Mouse (Mus musculus): Measurements from ENCODE around the gene Nr1h3. TPM values are rescaled to one million over a fixed set of nuclear protein-coding genes. Genes with fewer than 3 reads are reported as not detected.
A peak's percentile ranks its signal among the peaks of the same experiment; 100 is the strongest.
"Not testable (repeated sequence)": the region's sequence is repeated elsewhere in the genome, so short reads cannot be mapped to it uniquely, and the experiment has no call there.

Gene Nr1h3
- 11.0 and 14.0 TPM in 2 replicates for polyA plus RNA-seq (2011; ENCODE audit: insufficient read depth, insufficient read length, low replicate concordance, missing spikeins)

- TF ChIP-seq CTCF (IDR thresholded peaks at IDR 0.05; ENCODE audit: control insufficient read depth, insufficient read depth, low read length) (0 out of 2 replicates have a peak, but pooled peaks have one; percentile 2), POLR2A (IDR thresholded peaks at IDR 0.05; ENCODE audit: borderline replicate concordance, control insufficient read depth, low read depth, low read length) (peak; percentile 88; the same call in 1 of the 2 replicates)
- Histone ChIP-seq H3K27ac (ENCODE audit: control insufficient read depth, insufficient read depth, low read depth, low read length, poor library complexity) (peak within 1 kb of the TSS; percentile 48), H3K4me3 (replicated peaks; ENCODE audit: control insufficient read depth, low read depth, low read length) (peak within 1 kb of the TSS; percentile 95), H3K4me1 (ENCODE audit: control insufficient read depth, insufficient read depth, low read length) (peaks cover 4% of the 10 kb centered on the region; the same call in 1 of the 2 replicates)
- WGBS: 3% methylated on average over 28 of the region's 28 CpGs
These were observed at the start of gene Nr1h3, which contains the start of gene Acp2 for GRCm38 (mm10) chr2:91202222-91202971. Nr1h3 (minus strand) TSS chr2:91202834. Acp2 (plus strand) TSS chr2:91202885.

GRCm38 (mm10) chr2:91252001-91252400, 49.4 kb upstream of the Nr1h3 start:
- Histone ChIP-seq H3K4me3 (replicated peaks; ENCODE audit: control insufficient read depth, low read depth, low read length) (no peak overlapping the region), H3K4me1 (ENCODE audit: control insufficient read depth, insufficient read depth, low read length) (no peaks in the 10 kb centered on the region; the same call in 1 of the 2 replicates), H3K27ac (ENCODE audit: control insufficient read depth, insufficient read depth, low read depth, low read length, poor library complexity) (no peak overlapping the region)
- TF ChIP-seq CTCF (IDR thresholded peaks at IDR 0.05; ENCODE audit: control insufficient read depth, insufficient read depth, low read length) (no peak), POLR2A (IDR thresholded peaks at IDR 0.05; ENCODE audit: borderline replicate concordance, control insufficient read depth, low read depth, low read length) (no peak)
- whole genome bisulfite sequencing: 72% methylated on average over 4 of the region's 4 CpGs

GRCm38 (mm10) chr2:91248366-91248765, 45.7 kb upstream of the Nr1h3 start:
- Histone ChIP-seq H3K27ac (ENCODE audit: control insufficient read depth, insufficient read depth, low read depth, low read length, poor library complexity) (no peak overlapping the region), H3K4me1 (ENCODE audit: control insufficient read depth, insufficient read depth, low read length) (no peaks in the 10 kb centered on the region; the same call in 1 of the 2 replicates), H3K4me3 (replicated peaks; ENCODE audit: control insufficient read depth, low read depth, low read length) (no peak overlapping the region)
- no peak for TF ChIP-seq POLR2A (IDR thresholded peaks at IDR 0.05; ENCODE audit: borderline replicate concordance, control insufficient read depth, low read depth, low read length)
- no peak for TF ChIP-seq CTCF (IDR thresholded peaks at IDR 0.05; ENCODE audit: control insufficient read depth, insufficient read depth, low read length)
- 85% methylated on average over 4 of the region's 4 CpGs for WGBS

GRCm38 (mm10) chr2:91244557-91245228, 42.1 kb upstream of the Nr1h3 start:
- no peak for TF ChIP-seq CTCF (IDR thresholded peaks at IDR 0.05; ENCODE audit: control insufficient read depth, insufficient read depth, low read length)
- TF ChIP-seq POLR2A (IDR thresholded peaks at IDR 0.05; ENCODE audit: borderline replicate concordance, control insufficient read depth, low read depth, low read length): no peak
- no peak overlapping the region for H3K27ac ChIP-seq (ENCODE audit: control insufficient read depth, insufficient read depth, low read depth, low read length, poor library complexity)
- peaks cover 2% of the 10 kb centered on the region; the same call in 1 of the 2 replicates for H3K4me1 ChIP-seq (ENCODE audit: control insufficient read depth, insufficient read depth, low read length)
- WGBS: 60% methylated on average over 5 of the region's 5 CpGs
- no peak overlapping the region for H3K4me3 ChIP-seq (replicated peaks; ENCODE audit: control insufficient read depth, low read depth, low read length)

- 73% methylated on average over 3 of the region's 3 CpGs for WGBS
- no peak overlapping the region for H3K4me3 ChIP-seq (replicated peaks; ENCODE audit: control insufficient read depth, low read depth, low read length)
- H3K27ac ChIP-seq (ENCODE audit: control insufficient read depth, insufficient read depth, low read depth, low read length, poor library complexity): no peak overlapping the region
- no peak for TF ChIP-seq CTCF (IDR thresholded peaks at IDR 0.05; ENCODE audit: control insufficient read depth, insufficient read depth, low read length)
- no peak for TF ChIP-seq POLR2A (IDR thresholded peaks at IDR 0.05; ENCODE audit: borderline replicate concordance, control insufficient read depth, low read depth, low read length)
- peaks cover 2% of the 10 kb centered on the region; the same call in 1 of the 2 replicates for H3K4me1 ChIP-seq (ENCODE audit: control insufficient read depth, insufficient read depth, low read length)
These were observed 40.8 kb upstream of the Nr1h3 start for GRCm38 (mm10) chr2:91243416-91243815.

GRCm38 (mm10) chr2:91242547-91242946, 39.9 kb upstream of the Nr1h3 start:
- H3K27ac ChIP-seq (ENCODE audit: control insufficient read depth, insufficient read depth, low read depth, low read length, poor library complexity): no peak overlapping the region
- no peak overlapping the region for H3K4me3 ChIP-seq (replicated peaks; ENCODE audit: control insufficient read depth, low read depth, low read length)
- WGBS: 18% methylated on average over 5 of the region's 5 CpGs
- TF ChIP-seq CTCF (IDR thresholded peaks at IDR 0.05; ENCODE audit: control insufficient read depth, insufficient read depth, low read length) (no peak), POLR2A (IDR thresholded peaks at IDR 0.05; ENCODE audit: borderline replicate concordance, control insufficient read depth, low read depth, low read length) (no peak)
- H3K4me1 ChIP-seq (ENCODE audit: control insufficient read depth, insufficient read depth, low read length): peaks cover 2% of the 10 kb centered on the region; the same call in 1 of the 2 replicates

- not testable (repeated sequence) for H3K4me3 ChIP-seq (replicated peaks; ENCODE audit: control insufficient read depth, low read depth, low read length); H3K27ac ChIP-seq (ENCODE audit: control insufficient read depth, insufficient read depth, low read depth, low read length, poor library complexity); H3K4me1 ChIP-seq (ENCODE audit: control insufficient read depth, insufficient read depth, low read length)
- WGBS: 18% methylated on average over 4 of the region's 4 CpGs
These were observed 35.0 kb upstream of the Nr1h3 start for GRCm38 (mm10) chr2:91237511-91238080.
